Mouse (Mus musculus) Patski (cell line): Measurements from ENCODE around the gene Tmem138. TPM values are rescaled to one million over a fixed set of nuclear protein-coding genes. Genes with fewer than 3 reads are reported as not detected.
"Not testable (repeated sequence)": the region's sequence is repeated elsewhere in the genome, so short reads cannot be mapped to it uniquely, and the experiment has no call there.

Experiments
- ATAC-seq: fragments of 100-300 bp; one replicate; pipeline ENCODE4 v1.8.0; 2021
- CTCF ChIA-PET: fragments of 350-600 bp; sonication (Branson Sonifier 250); formaldehyde crosslinking; loops from one replicate; lab custom pipeline; 2022; ENCODE audit warnings: inconsistent platforms; lab: Charles Lee
- POLR2A ChIA-PET: fragments of 350-600 bp; sonication (Branson Sonifier 250); formaldehyde crosslinking; loops from one replicate; lab custom pipeline; 2022; ENCODE audit warnings: antibody characterized with exemption, inconsistent platforms; lab: Charles Lee
- DNase-seq: peaks from one replicate; pipeline ENCODE4 v3.0.0-alpha.2; 2011; ENCODE audit warnings: low read depth, low spot score
- H3K27me3 ChIP-seq: fragments of 371-371 bp; one replicate; pipeline ENCODE4 v1.5.1; 2021
- CTCF ChIP-seq: fragments of 100-300 bp; IDR thresholded peaks from one replicate; pipeline ENCODE4 v1.5.1; 2021
- in situ Hi-C: fragments of 300-500 bp; cut with MboI; formaldehyde crosslinking; loops from 3 replicates; pipeline ENCODE4 v1.11.1; 2018; ENCODE audit warnings: low pct_unique_long_range_greater_than_20kb, mixed read lengths
- polyA plus RNA-seq: library from polyadenylated mRNA; unstranded; gene quantifications from one replicate; pipeline ENCODE4 v1.2.3, GENCODE M21; 2021

Tmem138 gene
- polyA plus RNA-seq, 1 experiment from 2014 or later = 50.3 TPM

GRCm38 (mm10) chr19:10580761-10581160 lies 3.6 kb upstream of the Tmem138 start:
- no peak for DNase-seq
- ChIA-PET CTCF (interaction anchor here (5.2 kb wide), 1 partner anchor 22 kb away, joined by 49 read pairs; the partner anchor contains the start of gene Ddb1), POLR2A (interaction anchor here (0.7 kb wide), 1 partner anchor 274 kb away, joined by 9 read pairs; no protein-coding TSS in a partner anchor)
- TF ChIP-seq CTCF = no peak
- no peaks in the 10 kb centered on the region for H3K27me3 ChIP-seq
- in situ Hi-C loops = no loop called here
- ATAC-seq = no peak

- TF ChIP-seq CTCF = no peak
- CTCF ChIA-PET = interaction anchor here (1.1 to 5.2 kb wide), 3 partner anchors 15 to 23 kb away, joined by 3 to 49 read pairs (median 6); partner anchors contain the start of gene Ddb1
- POLR2A ChIA-PET = no interaction called here
- in situ Hi-C loops = no loop called here
- no peak for ATAC-seq
- DNase-seq = no peak
- no peaks in the 10 kb centered on the region for H3K27me3 ChIP-seq
Observed at GRCm38 (mm10) chr19:10580102-10580501, 2.9 kb upstream of the Tmem138 start.

- in situ Hi-C loops = no loop called here
- TF ChIP-seq CTCF = no peak
- CTCF ChIA-PET = interaction anchor here (1.2 kb wide), 1 partner anchor 33 kb away, joined by 3 read pairs; no protein-coding TSS in a partner anchor
- H3K27me3 ChIP-seq = no peaks in the 10 kb centered on the region
- POLR2A ChIA-PET = interaction anchor here (0.7 kb wide), 1 partner anchor 14 kb away, joined by 6 read pairs; no protein-coding TSS in a partner anchor
- ATAC-seq = no peak
- no peak for DNase-seq
Observed at GRCm38 (mm10) chr19:10569627-10570026, 7.5 kb downstream of the Tmem138 start.

- ChIA-PET POLR2A (interaction anchor here (1.1 to 2.0 kb wide), 2 partner anchors 10 to 11 kb away, joined by 4 to 6 read pairs; partner anchors contain the start of genes Cyb561a3, Tmem138 and Tmem216), CTCF (interaction anchor here (0.9 to 6.4 kb wide), 4 partner anchors 10 to 49 kb away, joined by 3 to 42 read pairs (median 6); partner anchors contain the start of genes Cyb561a3 and Tmem138)
- in situ Hi-C loops = no loop called here
- no peak for TF ChIP-seq CTCF
- no peak for DNase-seq
- no peaks in the 10 kb centered on the region for H3K27me3 ChIP-seq
- no peak for ATAC-seq
Observed at GRCm38 (mm10) chr19:10565217-10565616, 11.9 kb downstream of the Tmem138 start.

- DNase-seq (no peak), ATAC-seq (no peak)
- ChIA-PET POLR2A (interaction anchor here (0.8 to 2.0 kb wide), 3 partner anchors 10 to 12 kb away, joined by 3 to 6 read pairs (median 5); partner anchors contain the start of genes Cyb561a3 and Tmem138), CTCF (interaction anchor here (1.0 to 6.4 kb wide), 6 partner anchors 11 to 50 kb away, joined by 3 to 42 read pairs (median 6); partner anchors contain the start of genes Cyb561a3 and Tmem138)
- in situ Hi-C loops = loop anchor here (5.0 kb wide), 1 partner anchor 38 kb away; no protein-coding TSS in a partner anchor
- H3K27me3 ChIP-seq = no peaks in the 10 kb centered on the region
- TF ChIP-seq CTCF = no peak
Observed at GRCm38 (mm10) chr19:10564278-10564677, 12.9 kb downstream of the Tmem138 start.

- CTCF ChIA-PET = interaction anchor here (1.0 to 6.4 kb wide), 11 partner anchors 10 to 147 kb away, joined by 3 to 42 read pairs (median 7); partner anchors contain the start of genes Cyb561a3, Ddb1 and Tmem138
- in situ Hi-C loops = loop anchor here (5.0 kb wide), 1 partner anchor 40 kb away; no protein-coding TSS in a partner anchor
- H3K27me3 ChIP-seq = no peaks in the 10 kb centered on the region
- no peak for TF ChIP-seq CTCF
- DNase-seq (no peak), ATAC-seq (no peak)
- POLR2A ChIA-PET = interaction anchor here (0.6 to 2.1 kb wide), 7 partner anchors 13 to 334 kb away, joined by 3 to 9 read pairs (median 3); partner anchors contain the start of genes Cyb561a3 and Tmem138
Observed at GRCm38 (mm10) chr19:10562351-10562750, 14.8 kb downstream of the Tmem138 start.

GRCm38 (mm10) chr19:10561558-10562314 lies 15.4 kb downstream of the Tmem138 start:
- no peak for TF ChIP-seq CTCF
- in situ Hi-C loops = loop anchor here (5.0 kb wide), 1 partner anchor 41 kb away; no protein-coding TSS in a partner anchor
- DNase-seq = no peak
- no peaks in the 10 kb centered on the region for H3K27me3 ChIP-seq
- POLR2A ChIA-PET = interaction anchor here (0.7 to 2.1 kb wide), 8 partner anchors 14 to 334 kb away, joined by 3 to 9 read pairs (median 4); partner anchors contain the start of genes Cyb561a3 and Tmem138
- ATAC-seq = peak; percentile 90
- CTCF ChIA-PET = interaction anchor here (1.0 to 6.4 kb wide), 14 partner anchors 10 to 148 kb away, joined by 3 to 42 read pairs (median 5); partner anchors contain the start of genes Cyb561a3, Ddb1 and Tmem138

GRCm38 (mm10) chr19:10560108-10560507 lies 17.1 kb downstream of the Tmem138 start:
- DNase-seq (no peak), ATAC-seq (no peak)
- no peaks in the 10 kb centered on the region for H3K27me3 ChIP-seq
- TF ChIP-seq CTCF = peak; percentile 78
- CTCF ChIA-PET = interaction anchor here (2.0 to 6.4 kb wide), 3 partner anchors 42 to 150 kb away, joined by 7 to 42 read pairs (median 22); partner anchors contain the start of gene Ddb1
- POLR2A ChIA-PET = interaction anchor here (1.9 kb wide), 1 partner anchor 44 kb away, joined by 11 read pairs; the partner anchor contains the start of genes Ddb1 and Tkfc
- in situ Hi-C loops = loop anchor here (5.0 kb wide), 1 partner anchor 42 kb away; no protein-coding TSS in a partner anchor

- H3K27me3 ChIP-seq, in situ Hi-C loops, DNase-seq, CTCF ChIA-PET, ATAC-seq: not testable (repeated sequence)
- peak; percentile 64 for TF ChIP-seq CTCF
- POLR2A ChIA-PET = interaction anchor here (1.9 to 3.1 kb wide), 2 partner anchors 46 to 47 kb away, joined by 11 to 17 read pairs; partner anchors contain the start of genes Ddb1 and Tkfc
Observed at GRCm38 (mm10) chr19:10557837-10558375, 19.3 kb downstream of the Tmem138 start.
